ENCODE assay signal across 11 mouse cellular contexts in genomic region chr12:104904138-104904537, GRCm38 (mm10). TPM values are rescaled to one million over a fixed set of nuclear protein-coding genes. Genes with fewer than 3 reads are reported as not detected.
DNase-seq lines count a peak whose midpoint lies in the region; ATAC-seq and TF ChIP-seq lines count a peak whose summit lies in the region.
"Had no signal": no experiment of that assay in that cellular context is flagged by ENCODE, and none has a peak within 500 bp of the region (broad histone marks: within the 10 kb centered on the region; RNA-seq: fewer than 3 reads in every experiment).

No protein-coding gene starts in this region.

- peak; percentile 65 for ATAC-seq in lung, postnatal 0 days
- ATAC-seq in kidney, embryonic 15.5 days (replicated peaks; ENCODE audit: low FRiP score), result peak; percentile 90
- ATAC-seq in neutrophil, adult 5-6 weeks (ENCODE audit: extremely low read depth, insufficient number of reproducible peaks, low FRiP score, poor library complexity, severe bottlenecking), result peak; percentile 67
- ATAC-seq in erythroid progenitor cell, adult 5-6 weeks (replicated peaks; ENCODE audit: low FRiP score, poor library complexity, severe bottlenecking), result no peak

- no peaks in the 10 kb centered on the region for H3K9me3 ChIP-seq in lung, postnatal 0 days (ENCODE audit: low read length)
- no peaks in the 10 kb centered on the region for H3K9me3 ChIP-seq in kidney, embryonic 15.5 days (replicated peaks)

- no peak overlapping the region for H3K27ac ChIP-seq in lung, postnatal 0 days (ENCODE audit: low read length)
- peak overlapping the region; percentile 79 for H3K27ac ChIP-seq in kidney, embryonic 15.5 days

- no peak overlapping the region for H3K4me3 ChIP-seq in lung, postnatal 0 days (ENCODE audit: low read depth, low read length)
- no peak overlapping the region for H3K4me3 ChIP-seq in kidney, embryonic 15.5 days (replicated peaks)

- no peaks in the 10 kb centered on the region for H3K36me3 ChIP-seq in lung, postnatal 0 days (ENCODE audit: insufficient read depth, low read length)
- no peaks in the 10 kb centered on the region for H3K36me3 ChIP-seq in kidney, embryonic 15.5 days

- no peak for TF ChIP-seq EP300 in lung, postnatal 0 days (IDR thresholded peaks at IDR 0.05)

- intact Hi-C loops in heart, postnatal 36 days (cut with DNase I), result no loop called here

- no peaks in the 10 kb centered on the region for H3K27me3 ChIP-seq in lung, postnatal 0 days (replicated peaks; ENCODE audit: insufficient read depth, low read length)
- H3K27me3 ChIP-seq in kidney, embryonic 15.5 days, result no peaks in the 10 kb centered on the region

- WGBS in lung, postnatal 0 days, result 9% methylated on average over 5 of the region's 5 CpGs
- WGBS in kidney, embryonic 15.5 days, result 10% methylated on average over 5 of the region's 5 CpGs

- peaks cover 4% of the 10 kb centered on the region; the same call in 1 of the 2 replicates for H3K4me1 ChIP-seq in lung, postnatal 0 days (ENCODE audit: insufficient read depth, low read depth, low read length)
- peaks cover 50% of the 10 kb centered on the region for H3K4me1 ChIP-seq in kidney, embryonic 15.5 days

- no peak overlapping the region for H3K4me2 ChIP-seq in lung, postnatal 0 days (replicated peaks; ENCODE audit: low read depth, low read length)
- no peak overlapping the region for H3K4me2 ChIP-seq in kidney, embryonic 15.5 days

- no peak for TF ChIP-seq CTCF in lung, postnatal 0 days (IDR thresholded peaks at IDR 0.05)

- H3K9ac ChIP-seq in lung, postnatal 0 days (replicated peaks; ENCODE audit: low read depth), result no peak overlapping the region
- no peak overlapping the region for H3K9ac ChIP-seq in kidney, embryonic 15.5 days

- peak; percentile 22 for DNase-seq in lung, postnatal 0 days (ENCODE audit: low spot score)
- DNase-seq in lung, postnatal 25 days (ENCODE audit: low spot score), result no peak
- peak; percentile 59 for DNase-seq in embryo, embryonic 10 days (ENCODE audit: low spot score)
- DNase-seq in heart, postnatal 36 days, result no peak
- no peak for DNase-seq in ovary, postnatal 10 days (ENCODE audit: low spot score)
- DNase-seq: adrenal gland, postnatal 14 days; cerebellum, adult 8-10 months; liver had no signal

RNA-seq across cellular contexts. Expression of gene Clmn, which starts 39.3 kb away (rescaled TPM):
- polyA plus RNA-seq in lung, postnatal 0 days (2015; fragmentation: Nextera tagmentation; extraction: Ambion mirVana), result 2.0 and 2.5 TPM in 2 replicates
- polyA plus RNA-seq in kidney, embryonic 15.5 days (2015; fragmentation: Nextera tagmentation; extraction: Ambion mirVana), result 4.9 and 5.5 TPM in 2 replicates
- under 0.01 TPM in 1 of 2 replicates, not detected in the other for total RNA-seq in neutrophil, adult 5-6 weeks (2017)
- total RNA-seq in heart, postnatal 36 days (2021), result 1 to 10 TPM; 1.8 to 3.2 TPM
- not detected in 2 replicates for total RNA-seq in erythroid progenitor cell, adult 5-6 weeks (2015; ENCODE audit: low replicate concordance)
- total RNA-seq in erythroid progenitor cell, adult 5-6 weeks (2017; ENCODE audit: low replicate concordance), result not detected in 2 replicates

Comparison
In these comparisons a context has a peak if more than half of its experiments do, and no peak if none do; other contexts are left out.
1. DNase-seq: peak in lung, postnatal 0 days (single experiment) and embryo, embryonic 10 days (single experiment); none in lung, postnatal 25 days (single experiment), heart, postnatal 36 days (0 of 2) and ovary, postnatal 10 days (single experiment).